Mouse (Mus musculus) stomach, embryonic 15.5 days (tissue): ENCODE results near the gene Foxf1. TPM values are rescaled to one million over a fixed set of nuclear protein-coding genes. Genes with fewer than 3 reads are reported as not detected.

ENCODE experiments used
- ATAC-seq: fragments of 200-750 bp; cut with Nextera tagmentation; 2 replicates; pipeline ENCODE4 v1.8.0; 2017; ENCODE audit warnings: low read depth, moderate number of reproducible peaks, moderate TSS enrichment; ENCODE audit not compliant: insufficient read depth, low FRiP score
- H3K27ac ChIP-seq: fragments of 300-500 bp; sonication (generic); 2 replicates; pipeline ENCODE4 v1.5.1; 2015; ENCODE audit warnings: mild to moderate bottlenecking, inconsistent platforms
- H3K27me3 ChIP-seq: fragments of 300-500 bp; sonication (generic); replicated peaks from 2 replicates; pipeline ENCODE4 v1.6.1; 2015; ENCODE audit warnings: inconsistent platforms
- H3K36me3 ChIP-seq: fragments of 300-500 bp; sonication (generic); 2 replicates; pipeline ENCODE4 v1.6.1; 2015; ENCODE audit warnings: inconsistent platforms
- H3K4me1 ChIP-seq: fragments of 300-500 bp; sonication (generic); 2 replicates; pipeline ENCODE4 v1.6.1; 2015; ENCODE audit warnings: inconsistent platforms
- H3K4me2 ChIP-seq: fragments of 300-500 bp; sonication (generic); 2 replicates; pipeline ENCODE4 v1.6.1; 2015; ENCODE audit warnings: mild to moderate bottlenecking, inconsistent platforms
- H3K4me3 ChIP-seq: fragments of 300-500 bp; sonication (generic); replicated peaks from 2 replicates; pipeline ENCODE4 v1.5.1; 2015; ENCODE audit warnings: inconsistent platforms
- H3K9ac ChIP-seq: fragments of 300-500 bp; sonication (generic); 2 replicates; pipeline ENCODE4 v1.6.1; 2015; ENCODE audit warnings: inconsistent platforms
- H3K9me3 ChIP-seq: fragments of 300-500 bp; sonication (generic); 2 replicates; pipeline ENCODE4 v1.6.1; 2016; ENCODE audit warnings: inconsistent platforms
- WGBS: fragments of 180-500 bp; shearing (Covaris S2); methylation state at CpG from one replicate; pipeline ENCODE4 v1.1.7; 2015; 5-methylcytosine and 5-hydroxymethylcytosine counted together
- polyA plus RNA-seq: library from polyadenylated mRNA; unstranded; fragments of >200 nt; fragmentation: Nextera tagmentation; extraction: Ambion mirVana; gene quantifications from 2 replicates; pipeline ENCODE4 v1.2.1, GENCODE M21; 2015

Gene Foxf1
- polyA plus RNA-seq, 1 experiment from 2014 or later: 131 TPM

- Histone ChIP-seq H3K4me3 (peak overlapping the region; percentile 31), H3K36me3 (no peaks in the 10 kb centered on the region), H3K4me1 (peaks cover 20% of the 10 kb centered on the region), H3K27me3 (peaks cover 41% of the 10 kb centered on the region), H3K9ac (peak overlapping the region; percentile 31; the same call in 1 of the 2 replicates), H3K9me3 (no peaks in the 10 kb centered on the region), H3K4me2 (peak overlapping the region; percentile 55), H3K27ac (peak overlapping the region; percentile 75)
- 7% methylated on average over 15 of the region's 15 CpGs for WGBS
- ATAC-seq: no peak
Measured at GRCm38 (mm10) chr8:121074108-121074847, 9.9 kb upstream of the Foxf1 start.

GRCm38 (mm10) chr8:121074848-121075145, 9.4 kb upstream of the Foxf1 start:
- Histone ChIP-seq H3K4me1 (peaks cover 20% of the 10 kb centered on the region), H3K27me3 (peaks cover 42% of the 10 kb centered on the region), H3K4me3 (peak overlapping the region; percentile 31), H3K4me2 (peak overlapping the region; percentile 55), H3K27ac (peak overlapping the region; percentile 67), H3K36me3 (no peaks in the 10 kb centered on the region), H3K9ac (no peak overlapping the region), H3K9me3 (no peaks in the 10 kb centered on the region)
- 9% methylated on average over 10 of the region's 10 CpGs for WGBS
- ATAC-seq: no peak

- peak overlapping the region; percentile 67; the same call in 1 of the 2 replicates for H3K27ac ChIP-seq
- H3K36me3 ChIP-seq: no peaks in the 10 kb centered on the region
- H3K27me3 ChIP-seq: peaks cover 54% of the 10 kb centered on the region
- H3K9me3 ChIP-seq: no peaks in the 10 kb centered on the region
- peaks cover 11% of the 10 kb centered on the region for H3K4me1 ChIP-seq
- H3K9ac ChIP-seq: no peak overlapping the region; the same call in 1 of the 2 replicates
- no peak for ATAC-seq
- H3K4me3 ChIP-seq: peak overlapping the region; percentile 31
- WGBS: 13% methylated on average over 13 of the region's 13 CpGs
- peak overlapping the region; percentile 55 for H3K4me2 ChIP-seq
Measured at GRCm38 (mm10) chr8:121075936-121076335, 8.2 kb upstream of the Foxf1 start.

GRCm38 (mm10) chr8:121076555-121076954, 7.6 kb upstream of the Foxf1 start:
- no peak for ATAC-seq
- peak overlapping the region; percentile 5; the same call in 1 of the 2 replicates for H3K4me3 ChIP-seq
- peaks cover 6% of the 10 kb centered on the region; the same call in 1 of the 2 replicates for H3K4me1 ChIP-seq
- peak overlapping the region; percentile 55 for H3K4me2 ChIP-seq
- H3K36me3 ChIP-seq: no peaks in the 10 kb centered on the region
- peak overlapping the region; percentile 63 for H3K27ac ChIP-seq
- H3K9me3 ChIP-seq: no peaks in the 10 kb centered on the region
- H3K9ac ChIP-seq: no peak overlapping the region
- peaks cover 53% of the 10 kb centered on the region for H3K27me3 ChIP-seq
- WGBS: 24% methylated on average over 7 of the region's 7 CpGs

- Histone ChIP-seq H3K9ac (no peak overlapping the region; the same call in 1 of the 2 replicates), H3K36me3 (no peaks in the 10 kb centered on the region), H3K27ac (peak overlapping the region; percentile 98; the same call in 1 of the 2 replicates), H3K4me3 (peak overlapping the region; percentile 68; the same call in 1 of the 2 replicates), H3K27me3 (peaks cover 71% of the 10 kb centered on the region), H3K4me1 (peaks cover 9% of the 10 kb centered on the region), H3K4me2 (peak overlapping the region; percentile 82), H3K9me3 (no peaks in the 10 kb centered on the region)
- 14% methylated on average over 14 of the region's 14 CpGs for WGBS
- ATAC-seq: no peak
Measured at GRCm38 (mm10) chr8:121078721-121079120, 5.5 kb upstream of the Foxf1 start.

- Histone ChIP-seq H3K9ac (no peak overlapping the region; the same call in 1 of the 2 replicates), H3K4me3 (peak overlapping the region; percentile 68; the same call in 1 of the 2 replicates), H3K27me3 (peaks cover 73% of the 10 kb centered on the region), H3K4me1 (peaks cover 9% of the 10 kb centered on the region), H3K36me3 (no peaks in the 10 kb centered on the region), H3K9me3 (no peaks in the 10 kb centered on the region), H3K4me2 (peak overlapping the region; percentile 82), H3K27ac (peak overlapping the region; percentile 98; the same call in 1 of the 2 replicates)
- WGBS: 12% methylated on average over 7 of the region's 7 CpGs
- no peak for ATAC-seq
Measured at GRCm38 (mm10) chr8:121079201-121079600, 5.0 kb upstream of the Foxf1 start.

- Histone ChIP-seq H3K4me3 (peak overlapping the region; percentile 68), H3K4me1 (peaks cover 9% of the 10 kb centered on the region), H3K36me3 (no peaks in the 10 kb centered on the region), H3K9ac (peak overlapping the region; percentile 66), H3K27me3 (peaks cover 79% of the 10 kb centered on the region), H3K9me3 (no peaks in the 10 kb centered on the region), H3K27ac (peak overlapping the region; percentile 98; the same call in 1 of the 2 replicates), H3K4me2 (peak overlapping the region; percentile 82)
- no peak for ATAC-seq
- 10% methylated on average over 12 of the region's 12 CpGs for WGBS
Measured at GRCm38 (mm10) chr8:121079944-121080343, 4.2 kb upstream of the Foxf1 start.

- H3K4me2 ChIP-seq: peak overlapping the region; percentile 82
- WGBS: 1% methylated on average over 49 of the region's 49 CpGs
- H3K27me3 ChIP-seq: peaks cover 84% of the 10 kb centered on the region
- peaks cover 9% of the 10 kb centered on the region for H3K4me1 ChIP-seq
- H3K9ac ChIP-seq: peak overlapping the region; percentile 66
- no peak for ATAC-seq
- no peaks in the 10 kb centered on the region for H3K9me3 ChIP-seq
- no peaks in the 10 kb centered on the region for H3K36me3 ChIP-seq
- H3K4me3 ChIP-seq: peak overlapping the region; percentile 68
- peak overlapping the region; percentile 98 for H3K27ac ChIP-seq
Measured at GRCm38 (mm10) chr8:121080361-121081090, 3.7 kb upstream of the Foxf1 start.

- Histone ChIP-seq H3K4me2 (peak overlapping the region; percentile 82), H3K27ac (peak overlapping the region; percentile 98), H3K9ac (peak overlapping the region; percentile 66), H3K36me3 (no peaks in the 10 kb centered on the region), H3K4me1 (peaks cover 9% of the 10 kb centered on the region), H3K27me3 (peaks cover 88% of the 10 kb centered on the region), H3K9me3 (no peaks in the 10 kb centered on the region), H3K4me3 (peak overlapping the region; percentile 68)
- 6% methylated on average over 7 of the region's 7 CpGs for WGBS
- no peak for ATAC-seq
Measured at GRCm38 (mm10) chr8:121081398-121081797, 2.8 kb upstream of the Foxf1 start.

- WGBS: 4% methylated on average over 57 of the region's 57 CpGs
- no peak for ATAC-seq
- H3K4me2 ChIP-seq: peak overlapping the region; percentile 82
- peak overlapping the region; percentile 68 for H3K4me3 ChIP-seq
- no peaks in the 10 kb centered on the region for H3K9me3 ChIP-seq
- peaks cover 81% of the 10 kb centered on the region for H3K27me3 ChIP-seq
- peaks cover 9% of the 10 kb centered on the region; the same call in 1 of the 2 replicates for H3K4me1 ChIP-seq
- peak overlapping the region; percentile 66 for H3K9ac ChIP-seq
- H3K27ac ChIP-seq: peak overlapping the region; percentile 98
- no peaks in the 10 kb centered on the region for H3K36me3 ChIP-seq
Measured at GRCm38 (mm10) chr8:121082218-121083092, 1.7 kb upstream of the Foxf1 start.
